Mouse (Mus musculus) heart, postnatal 0 days (tissue): ENCODE measurements around the gene Slc35f6. TPM values are rescaled to one million over a fixed set of nuclear protein-coding genes. Genes with fewer than 3 reads are reported as not detected.

ENCODE experiments used
- ATAC-seq: fragments of 200-750 bp; cut with Nextera tagmentation; 2 replicates; pipeline ENCODE4 v1.8.0; 2017; ENCODE audit warnings: low read depth, moderate number of reproducible peaks, moderate library complexity; ENCODE audit not compliant: insufficient read depth
- DNase-seq: peaks from one replicate; pipeline ENCODE4 v3.0.0-alpha.2; 2016; ENCODE audit warnings: low spot score
- H3K27ac ChIP-seq: fragments of 300-500 bp; sonication (generic); 2 replicates; pipeline ENCODE4 v1.5.1; 2014; ENCODE audit warnings: low read depth, mild to moderate bottlenecking
- H3K27me3 ChIP-seq: fragments of 300-500 bp; sonication (generic); 2 replicates; pipeline ENCODE4 v1.6.1; 2014; ENCODE audit warnings: low read length, mixed read lengths; ENCODE audit not compliant: control insufficient read depth, insufficient read depth
- H3K36me3 ChIP-seq: fragments of 300-500 bp; sonication (generic); replicated peaks from 2 replicates; pipeline ENCODE4 v1.6.1; 2014; ENCODE audit warnings: low read length, mixed read lengths; ENCODE audit not compliant: control insufficient read depth, insufficient read depth
- H3K4me1 ChIP-seq: fragments of 300-500 bp; sonication (generic); 2 replicates; pipeline ENCODE4 v1.6.1; 2014; ENCODE audit warnings: antibody characterized with exemption; ENCODE audit not compliant: control insufficient read depth, insufficient read depth
- H3K4me2 ChIP-seq: fragments of 300-500 bp; sonication (generic); 2 replicates; pipeline ENCODE4 v1.6.1; 2014; ENCODE audit warnings: low read depth, mild to moderate bottlenecking, low read length, moderate library complexity
- H3K4me3 ChIP-seq: fragments of 300-500 bp; sonication (generic); 2 replicates; pipeline ENCODE4 v1.5.1; 2014; ENCODE audit warnings: low read depth, low read length
- H3K9ac ChIP-seq: fragments of 300-500 bp; sonication (generic); replicated peaks from 2 replicates; pipeline ENCODE4 v1.6.1; 2014; ENCODE audit warnings: low read depth, low read length, mixed read lengths
- H3K9me3 ChIP-seq: fragments of 300-500 bp; sonication (generic); replicated peaks from 2 replicates; pipeline ENCODE4 v1.6.1; 2016; ENCODE audit warnings: low read length; ENCODE audit not compliant: control insufficient read depth
- CTCF ChIP-seq: IDR thresholded peaks from 2 replicates; pipeline ENCODE4 v1.5.1; 2016; ENCODE audit warnings: antibody characterized with exemption, control low read depth, low read depth
- EP300 ChIP-seq: IDR thresholded peaks from 2 replicates; pipeline ENCODE4 v1.6.1; 2016; ENCODE audit warnings: antibody characterized with exemption, low read depth
- WGBS: fragments of 180-500 bp; shearing (Covaris S2); extraction: QIAGEN DNeasy Blood & Tissue Kit; methylation state at CpG from one replicate; pipeline ENCODE4 v1.1.7; 2014; 5-methylcytosine and 5-hydroxymethylcytosine counted together
- polyA plus RNA-seq: library from polyadenylated mRNA; unstranded; fragments of >200 nt; fragmentation: Nextera tagmentation; extraction: Ambion mirVana; gene quantifications from 2 replicates; pipeline ENCODE4 v1.2.1, GENCODE M21; 2015
- total RNA-seq: library from RNA; depleted of rRNA; stranded (reverse); fragments of >200 nt; gene quantifications from 2 replicates; pipeline ENCODE4 v1.2.3, GENCODE M21; 2014; ENCODE audit warnings: low replicate concordance

The Slc35f6 gene
- total and polyA plus RNA-seq, 2 experiments from 2014 or later: 30.5 to 86.8 TPM

GRCm38 (mm10) chr5:30611689-30612088, 36.0 kb upstream of the Slc35f6 start:
- no peak overlapping the region for H3K4me3 ChIP-seq
- no peak overlapping the region for H3K4me2 ChIP-seq
- no peak overlapping the region for H3K9ac ChIP-seq
- ATAC-seq (no peak), DNase-seq (no peak)
- TF ChIP-seq EP300: no peak
- TF ChIP-seq CTCF: no peak
- H3K4me1 ChIP-seq: peaks cover 45% of the 10 kb centered on the region
- WGBS: 41% methylated on average over 3 of the region's 3 CpGs
- no peak overlapping the region for H3K27ac ChIP-seq
- no peaks in the 10 kb centered on the region for H3K36me3 ChIP-seq
- H3K27me3 ChIP-seq: no peaks in the 10 kb centered on the region
- H3K9me3 ChIP-seq: no peaks in the 10 kb centered on the region

GRCm38 (mm10) chr5:30612575-30612974, 35.2 kb upstream of the Slc35f6 start:
- Histone ChIP-seq H3K4me1 (peaks cover 39% of the 10 kb centered on the region), H3K36me3 (no peaks in the 10 kb centered on the region), H3K9ac (no peak overlapping the region), H3K9me3 (no peaks in the 10 kb centered on the region), H3K27me3 (no peaks in the 10 kb centered on the region), H3K4me2 (no peak overlapping the region), H3K27ac (no peak overlapping the region), H3K4me3 (no peak overlapping the region)
- 85% methylated on average over 4 of the region's 4 CpGs for WGBS
- DNase-seq (no peak), ATAC-seq (no peak)
- TF ChIP-seq CTCF (no peak), EP300 (no peak)

GRCm38 (mm10) chr5:30613242-30613641, 34.5 kb upstream of the Slc35f6 start:
- TF ChIP-seq CTCF (no peak), EP300 (no peak)
- Histone ChIP-seq H3K27me3 (no peaks in the 10 kb centered on the region), H3K4me1 (peaks cover 44% of the 10 kb centered on the region), H3K9ac (no peak overlapping the region), H3K4me3 (no peak overlapping the region), H3K9me3 (no peaks in the 10 kb centered on the region), H3K4me2 (no peak overlapping the region), H3K36me3 (no peaks in the 10 kb centered on the region), H3K27ac (peak overlapping the region; percentile 92)
- 87% methylated on average over 8 of the region's 8 CpGs for WGBS
- ATAC-seq (no peak), DNase-seq (no peak)

GRCm38 (mm10) chr5:30614221-30614620, 33.5 kb upstream of the Slc35f6 start:
- ATAC-seq (peak; percentile 81), DNase-seq (peak; percentile 90)
- WGBS: 0% methylated on average over 1 of the region's 1 CpGs
- Histone ChIP-seq H3K4me1 (peaks cover 48% of the 10 kb centered on the region), H3K4me2 (no peak overlapping the region), H3K9ac (peak overlapping the region; percentile 37; the same call in 1 of the 2 replicates), H3K36me3 (no peaks in the 10 kb centered on the region), H3K4me3 (no peak overlapping the region), H3K27me3 (no peaks in the 10 kb centered on the region), H3K9me3 (no peaks in the 10 kb centered on the region), H3K27ac (peak overlapping the region; percentile 92)
- peak; percentile 88 for TF ChIP-seq EP300
- TF ChIP-seq CTCF: no peak

- 21% methylated on average over 6 of the region's 6 CpGs for WGBS
- Histone ChIP-seq H3K9me3 (no peaks in the 10 kb centered on the region), H3K27ac (peak overlapping the region; percentile 92), H3K9ac (no peak overlapping the region), H3K27me3 (no peaks in the 10 kb centered on the region), H3K36me3 (no peaks in the 10 kb centered on the region), H3K4me1 (peaks cover 46% of the 10 kb centered on the region), H3K4me2 (no peak overlapping the region), H3K4me3 (no peak overlapping the region)
- ATAC-seq: no peak
- no peak for DNase-seq
- TF ChIP-seq EP300 (no peak), CTCF (no peak)
Observed at GRCm38 (mm10) chr5:30615416-30615815, 32.3 kb upstream of the Slc35f6 start.

GRCm38 (mm10) chr5:30615819-30616218, 31.9 kb upstream of the Slc35f6 start:
- DNase-seq (no peak), ATAC-seq (no peak)
- Histone ChIP-seq H3K4me1 (peaks cover 44% of the 10 kb centered on the region), H3K9ac (no peak overlapping the region), H3K9me3 (no peaks in the 10 kb centered on the region), H3K27ac (peak overlapping the region; percentile 92), H3K4me2 (no peak overlapping the region), H3K36me3 (no peaks in the 10 kb centered on the region), H3K4me3 (no peak overlapping the region), H3K27me3 (no peaks in the 10 kb centered on the region)
- 55% methylated on average over 4 of the region's 4 CpGs for WGBS
- TF ChIP-seq EP300: no peak
- no peak for TF ChIP-seq CTCF
